9 mouse cellular contexts compared by ENCODE assay signal in genomic region chr10:7333077-7333747, GRCm38 (mm10).
A peak's percentile ranks its signal among the peaks of the same experiment; 100 is the strongest.
DNase-seq lines count a peak whose midpoint lies in the region; ATAC-seq and TF ChIP-seq lines count a peak whose summit lies in the region.
"Had no signal": no experiment of that assay in that cellular context is flagged by ENCODE, and none has a peak within 500 bp of the region (broad histone marks: within the 10 kb centered on the region; RNA-seq: fewer than 3 reads in every experiment).

No protein-coding gene starts in this region.

- no peaks in the 10 kb centered on the region for H3K27me3 ChIP-seq in C2C12 (ENCODE audit: control insufficient read depth, insufficient read depth, insufficient read length)
- no peaks in the 10 kb centered on the region for H3K27me3 ChIP-seq in embryonic facial prominence, embryonic 11.5 days (ENCODE audit: control insufficient read depth, insufficient read depth, low read length)
- H3K27me3 ChIP-seq in kidney, embryonic 14.5 days (ENCODE audit: control insufficient read depth, insufficient read depth, low read length): no peaks in the 10 kb centered on the region
- no peaks in the 10 kb centered on the region for H3K27me3 ChIP-seq in limb, embryonic 12.5 days
- no peaks in the 10 kb centered on the region for H3K27me3 ChIP-seq in midbrain, postnatal 0 days (ENCODE audit: insufficient read depth, low read length)
- no peaks in the 10 kb centered on the region for H3K27me3 ChIP-seq in stomach, embryonic 14.5 days (ENCODE audit: control insufficient read depth, insufficient read depth, low read length)

- no peak overlapping the region for H3K4me3 ChIP-seq in C2C12 (ENCODE audit: insufficient read depth, poor library complexity, severe bottlenecking)
- no peak overlapping the region for H3K4me3 ChIP-seq in embryonic facial prominence, embryonic 11.5 days (ENCODE audit: low read depth, low read length)
- no peak overlapping the region for H3K4me3 ChIP-seq in kidney, embryonic 14.5 days (ENCODE audit: low read length)
- H3K4me3 ChIP-seq in limb, embryonic 12.5 days (replicated peaks): no peak overlapping the region
- H3K4me3 ChIP-seq in midbrain, postnatal 0 days (ENCODE audit: low read depth, low read length): no peak overlapping the region
- H3K4me3 ChIP-seq in stomach, embryonic 14.5 days (ENCODE audit: low read depth, low read length): no peak overlapping the region
- H3K4me3 ChIP-seq: erythroblast, embryonic 14.5 days had no signal

- H3K9me3 ChIP-seq in embryonic facial prominence, embryonic 11.5 days (replicated peaks; ENCODE audit: control insufficient read depth, low read length): no peaks in the 10 kb centered on the region
- H3K9me3 ChIP-seq in kidney, embryonic 14.5 days (ENCODE audit: control insufficient read depth, low read length): no peaks in the 10 kb centered on the region
- H3K9me3 ChIP-seq in limb, embryonic 12.5 days: no peaks in the 10 kb centered on the region
- no peaks in the 10 kb centered on the region for H3K9me3 ChIP-seq in midbrain, postnatal 0 days (ENCODE audit: low read length)
- H3K9me3 ChIP-seq in stomach, embryonic 14.5 days (ENCODE audit: control insufficient read depth, low read depth, low read length): no peaks in the 10 kb centered on the region

- WGBS in embryonic facial prominence, embryonic 11.5 days: 41% methylated on average over 11 of the region's 11 CpGs
- 40% methylated on average over 11 of the region's 11 CpGs for WGBS in kidney, embryonic 14.5 days
- WGBS in limb, embryonic 12.5 days: 43% methylated on average over 11 of the region's 11 CpGs
- WGBS in midbrain, postnatal 0 days: 41% methylated on average over 11 of the region's 11 CpGs
- WGBS in stomach, embryonic 14.5 days: 38% methylated on average over 11 of the region's 11 CpGs

- peak; percentile 85; the same call in 1 of the 2 replicates for ATAC-seq in embryonic facial prominence, embryonic 11.5 days (replicated peaks; ENCODE audit: insufficient number of reproducible peaks, low FRiP score, low TSS enrichment, low read depth)
- peak; percentile 89 for ATAC-seq in kidney, embryonic 14.5 days (ENCODE audit: low FRiP score, low TSS enrichment)
- ATAC-seq in limb, embryonic 12.5 days (ENCODE audit: insufficient number of reproducible peaks, insufficient read depth, low FRiP score, low TSS enrichment, low read depth): peak; percentile 87
- ATAC-seq in midbrain, postnatal 0 days (ENCODE audit: low FRiP score): peak; percentile 92
- peak; percentile 89 for ATAC-seq in stomach, embryonic 14.5 days (ENCODE audit: insufficient number of reproducible peaks, insufficient read depth, low FRiP score, low read depth)

- no peak overlapping the region for H3K27ac ChIP-seq in embryonic facial prominence, embryonic 11.5 days (replicated peaks; ENCODE audit: low read depth, low read length)
- no peak overlapping the region for H3K27ac ChIP-seq in kidney, embryonic 14.5 days (ENCODE audit: low read depth, low read length)
- H3K27ac ChIP-seq in limb, embryonic 12.5 days: no peak overlapping the region
- H3K27ac ChIP-seq in midbrain, postnatal 0 days (ENCODE audit: low read depth, low read length): no peak overlapping the region
- no peak overlapping the region for H3K27ac ChIP-seq in stomach, embryonic 14.5 days (ENCODE audit: low read length)

- no peaks in the 10 kb centered on the region for H3K79me2 ChIP-seq in C2C12 (ENCODE audit: control insufficient read depth, insufficient read depth)

- H3K4me1 ChIP-seq in embryonic facial prominence, embryonic 11.5 days (ENCODE audit: control insufficient read depth, insufficient read depth, low read length): no peaks in the 10 kb centered on the region
- H3K4me1 ChIP-seq in kidney, embryonic 14.5 days (ENCODE audit: control insufficient read depth, insufficient read depth, low read length): no peaks in the 10 kb centered on the region
- H3K4me1 ChIP-seq in limb, embryonic 12.5 days (replicated peaks): no peaks in the 10 kb centered on the region
- H3K4me1 ChIP-seq in midbrain, postnatal 0 days (ENCODE audit: insufficient read depth, low read length): no peaks in the 10 kb centered on the region
- no peaks in the 10 kb centered on the region for H3K4me1 ChIP-seq in stomach, embryonic 14.5 days (ENCODE audit: control insufficient read depth, insufficient read depth, low read length)

- peak; percentile 54 for DNase-seq in adrenal gland, postnatal 25 days
- DNase-seq in embryonic facial prominence, embryonic 11.5 days (ENCODE audit: low spot score): peak; percentile 92
- DNase-seq in heart, adult 8-10 months (ENCODE audit: low spot score): peak; percentile 68
- peak; percentile 94 for DNase-seq in midbrain, postnatal 0 days (ENCODE audit: low spot score)

- no peaks in the 10 kb centered on the region for H3K36me3 ChIP-seq in C2C12 (ENCODE audit: control insufficient read depth, insufficient read depth)
- H3K36me3 ChIP-seq in embryonic facial prominence, embryonic 11.5 days (replicated peaks; ENCODE audit: control insufficient read depth, insufficient read depth, low read depth, low read length): no peaks in the 10 kb centered on the region
- H3K36me3 ChIP-seq in kidney, embryonic 14.5 days (ENCODE audit: control insufficient read depth, insufficient read depth, low read length): no peaks in the 10 kb centered on the region
- H3K36me3 ChIP-seq in limb, embryonic 12.5 days: no peaks in the 10 kb centered on the region
- H3K36me3 ChIP-seq in midbrain, postnatal 0 days (ENCODE audit: insufficient read depth, low read length): no peaks in the 10 kb centered on the region
- no peaks in the 10 kb centered on the region for H3K36me3 ChIP-seq in stomach, embryonic 14.5 days (ENCODE audit: control insufficient read depth, insufficient read depth, low read length)

- H3ac ChIP-seq in C2C12 (ENCODE audit: control insufficient read depth, insufficient read length, low read depth): no peak overlapping the region

- H3K9ac ChIP-seq in embryonic facial prominence, embryonic 11.5 days (replicated peaks; ENCODE audit: low read length): no peak overlapping the region
- H3K9ac ChIP-seq in kidney, embryonic 14.5 days (ENCODE audit: low read depth, low read length): no peak overlapping the region
- no peak overlapping the region for H3K9ac ChIP-seq in limb, embryonic 12.5 days (replicated peaks)
- H3K9ac ChIP-seq in midbrain, postnatal 0 days (replicated peaks; ENCODE audit: low read length, poor library complexity, severe bottlenecking): no peak overlapping the region
- no peak overlapping the region for H3K9ac ChIP-seq in stomach, embryonic 14.5 days (replicated peaks; ENCODE audit: low read depth, low read length)

- no peaks in the 10 kb centered on the region for H3K79me3 ChIP-seq in C2C12 (ENCODE audit: low read depth)

- TF ChIP-seq CTCF in C2C12 (IDR thresholded peaks at IDR 0.05; ENCODE audit: control insufficient read depth, insufficient read depth, insufficient read length): peak; percentile 18
- TF ChIP-seq CTCF in midbrain, postnatal 0 days (IDR thresholded peaks at IDR 0.05): peak; percentile 99

- H3K4me2 ChIP-seq in embryonic facial prominence, embryonic 11.5 days (ENCODE audit: low read depth, low read length): no peak overlapping the region
- H3K4me2 ChIP-seq in kidney, embryonic 14.5 days (replicated peaks; ENCODE audit: low read depth, low read length): no peak overlapping the region
- no peak overlapping the region for H3K4me2 ChIP-seq in limb, embryonic 12.5 days
- peak overlapping the region; percentile 23 for H3K4me2 ChIP-seq in midbrain, postnatal 0 days (ENCODE audit: low read depth, low read length, poor library complexity, severe bottlenecking)
- no peak overlapping the region for H3K4me2 ChIP-seq in stomach, embryonic 14.5 days (replicated peaks; ENCODE audit: low read depth, low read length)

TF ChIP-seq in C2C12, 6 proteins besides CTCF, POLR2A, EP300 and RAD21:
- no peak for TF ChIP-seq USF1 (IDR thresholded peaks at IDR 0.05; ENCODE audit: low read depth)
- no peak for TF ChIP-seq MAX (IDR thresholded peaks at IDR 0.05)
- no peak for TF ChIP-seq MYOG (IDR thresholded peaks at IDR 0.05; ENCODE audit: control insufficient read depth, extremely low read depth, insufficient read length)
- no peak for TF ChIP-seq MYOD1 (IDR thresholded peaks at IDR 0.05; ENCODE audit: control insufficient read depth, insufficient read length, low read depth)
- TF ChIP-seq FOSL1 (IDR thresholded peaks at IDR 0.05; ENCODE audit: insufficient read depth, low read length, poor library complexity, severe bottlenecking): no peak
- no peak for TF ChIP-seq CEBPB (IDR thresholded peaks at IDR 0.05; ENCODE audit: low read depth)
